Mouse (Mus musculus): ENCODE measurements at regions not wholly inside any gene's neighbourhood (a gene's known extent, or its start where the extent isn't known, plus 50 kb on each side); places are given as distances from the start of the nearest gene placed in this dataset.

GRCm38 (mm10) chr10:119094166-119094565, 145.7 kb downstream of the Cand1 start:
- no peak for TF ChIP-seq POLR2A (IDR thresholded peaks at IDR 0.05; ENCODE audit: insufficient read depth, low read depth, low read length)
- TF ChIP-seq CTCF (IDR thresholded peaks at IDR 0.05): no peak
- TF ChIP-seq EP300 (IDR thresholded peaks at IDR 0.05; ENCODE audit: insufficient read depth, low read depth, low read length): no peak
- Histone ChIP-seq H3K9ac (ENCODE audit: low read depth, low read length) (no peak overlapping the region), H3K79me2 (replicated peaks; ENCODE audit: control insufficient read depth, insufficient read depth, low read length) (no peaks in the 10 kb centered on the region), H3K27me3 (ENCODE audit: control insufficient read depth, insufficient read depth, low read length) (no peaks in the 10 kb centered on the region), H3K36me3 (ENCODE audit: control insufficient read depth, insufficient read depth, low read length) (no peaks in the 10 kb centered on the region), H3K27ac (no peak overlapping the region), H3K4me3 (no peak overlapping the region), H3K4me1 (ENCODE audit: control insufficient read depth, insufficient read depth, low read length) (no peaks in the 10 kb centered on the region)
- 84% methylated on average over 11 of the region's 11 CpGs for WGBS
- intact Hi-C loops (cut with DNase I): no loop called here
- DNase-seq: no peak

DNA sequence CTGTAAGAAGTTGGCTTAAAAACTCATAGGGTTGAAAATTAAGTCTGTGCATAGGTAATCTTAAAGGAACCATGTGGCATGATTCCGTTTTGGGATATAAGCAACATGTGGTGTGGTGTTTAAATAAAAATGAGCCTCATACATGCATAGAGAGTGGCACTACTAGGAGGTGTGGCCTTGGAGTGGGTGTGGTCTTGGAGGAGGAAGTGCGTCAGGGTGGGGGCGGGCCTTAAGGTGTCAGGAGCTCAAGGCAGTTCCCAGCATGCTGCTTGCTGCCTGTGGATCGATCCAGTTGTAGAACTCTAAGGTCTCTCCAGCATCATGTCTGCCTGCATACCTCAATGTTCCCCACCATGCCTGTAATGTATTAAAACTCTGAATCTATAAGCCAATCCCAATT, 152.0 kb downstream of the Cand1 start:
- H3K27ac ChIP-seq: no peak overlapping the region
- TF ChIP-seq CTCF (IDR thresholded peaks at IDR 0.05): no peak
- H3K4me1 ChIP-seq (ENCODE audit: control insufficient read depth, insufficient read depth, low read length): peaks cover 3% of the 10 kb centered on the region
- no peak for DNase-seq
- 93% methylated on average over 4 of the region's 4 CpGs for WGBS
- no peaks in the 10 kb centered on the region for H3K27me3 ChIP-seq (ENCODE audit: control insufficient read depth, insufficient read depth, low read length)
- no peak overlapping the region for H3K9ac ChIP-seq (ENCODE audit: low read depth, low read length)
- H3K36me3 ChIP-seq (ENCODE audit: control insufficient read depth, insufficient read depth, low read length): no peaks in the 10 kb centered on the region
- intact Hi-C loops (cut with DNase I): no loop called here
- no peak overlapping the region for H3K4me3 ChIP-seq
- no peaks in the 10 kb centered on the region for H3K79me2 ChIP-seq (replicated peaks; ENCODE audit: control insufficient read depth, insufficient read depth, low read length)

DNA sequence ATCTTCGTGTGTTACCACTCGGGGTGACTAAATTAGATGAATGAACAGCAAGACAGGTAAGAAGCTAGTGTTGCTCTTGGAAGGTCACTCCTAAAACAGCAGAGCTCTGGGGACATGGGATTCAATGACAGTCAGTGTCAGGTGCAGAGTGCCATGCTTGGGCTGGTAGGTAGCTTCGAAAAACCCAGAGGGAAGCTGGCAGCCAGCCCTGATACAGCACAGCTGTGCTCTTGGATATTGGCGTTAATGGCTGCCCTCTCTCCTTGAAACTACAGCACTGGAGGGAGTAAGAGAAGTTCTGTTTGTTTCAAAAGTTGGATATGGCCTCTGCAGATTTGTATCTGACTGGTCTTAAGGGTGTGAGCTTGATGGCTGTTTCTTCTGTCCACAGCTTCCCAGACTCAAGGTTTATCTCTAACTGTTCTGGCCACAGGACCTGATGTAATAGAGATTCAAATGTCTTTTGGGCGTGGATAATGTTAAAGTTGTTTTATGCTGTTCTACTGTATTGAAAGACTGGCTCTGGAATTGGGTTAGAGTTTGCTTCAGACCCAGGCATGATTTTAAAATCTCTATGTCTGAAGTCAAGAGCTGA, 152.7 kb downstream of the Cand1 start:
- Histone ChIP-seq H3K36me3 (ENCODE audit: control insufficient read depth, insufficient read depth, low read length) (no peaks in the 10 kb centered on the region), H3K4me1 (ENCODE audit: control insufficient read depth, insufficient read depth, low read length) (peaks cover 3% of the 10 kb centered on the region), H3K9ac (ENCODE audit: low read depth, low read length) (no peak overlapping the region), H3K4me3 (no peak overlapping the region), H3K27me3 (ENCODE audit: control insufficient read depth, insufficient read depth, low read length) (no peaks in the 10 kb centered on the region), H3K27ac (no peak overlapping the region), H3K79me2 (replicated peaks; ENCODE audit: control insufficient read depth, insufficient read depth, low read length) (no peaks in the 10 kb centered on the region)
- no peak for TF ChIP-seq CTCF (IDR thresholded peaks at IDR 0.05)
- no peak for TF ChIP-seq EP300 (IDR thresholded peaks at IDR 0.05; ENCODE audit: insufficient read depth, low read depth, low read length)
- TF ChIP-seq POLR2A (IDR thresholded peaks at IDR 0.05; ENCODE audit: insufficient read depth, low read depth, low read length): no peak
- intact Hi-C loops (cut with DNase I): no loop called here
- 87% methylated on average over 5 of the region's 5 CpGs for WGBS
- no peak for DNase-seq

DNA sequence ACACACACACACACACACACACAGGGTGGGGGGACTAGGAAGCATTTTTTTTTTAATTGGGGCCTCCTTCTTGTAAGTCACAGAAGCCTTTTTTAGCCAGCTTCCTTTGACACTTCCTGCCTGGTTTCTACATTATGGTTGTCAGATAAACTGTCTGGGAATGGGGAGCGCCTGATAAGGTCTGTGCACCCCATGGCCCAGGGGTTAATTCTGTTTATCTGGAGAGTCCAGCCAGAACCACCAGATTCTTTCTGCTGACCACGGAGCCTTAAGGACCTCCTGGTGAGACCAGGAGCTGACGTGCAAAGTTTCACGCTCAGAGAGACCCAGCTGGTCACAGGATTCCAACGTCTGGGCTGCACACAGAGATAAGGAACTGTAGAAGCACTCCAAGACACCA, 153.4 kb downstream of the Cand1 start:
- DNase-seq: no peak
- WGBS: 31% methylated on average over 5 of the region's 5 CpGs
- no peak overlapping the region for H3K9ac ChIP-seq (ENCODE audit: low read depth, low read length)
- H3K27ac ChIP-seq: peak overlapping the region; percentile 7; the same call in 1 of the 2 replicates
- TF ChIP-seq POLR2A (IDR thresholded peaks at IDR 0.05; ENCODE audit: insufficient read depth, low read depth, low read length): no peak
- intact Hi-C loops (cut with DNase I): no loop called here
- H3K27me3 ChIP-seq (ENCODE audit: control insufficient read depth, insufficient read depth, low read length): no peaks in the 10 kb centered on the region
- no peaks in the 10 kb centered on the region for H3K36me3 ChIP-seq (ENCODE audit: control insufficient read depth, insufficient read depth, low read length)
- no peaks in the 10 kb centered on the region for H3K79me2 ChIP-seq (replicated peaks; ENCODE audit: control insufficient read depth, insufficient read depth, low read length)
- no peak overlapping the region for H3K4me3 ChIP-seq
- H3K4me1 ChIP-seq (ENCODE audit: control insufficient read depth, insufficient read depth, low read length): peaks cover 3% of the 10 kb centered on the region

DNA sequence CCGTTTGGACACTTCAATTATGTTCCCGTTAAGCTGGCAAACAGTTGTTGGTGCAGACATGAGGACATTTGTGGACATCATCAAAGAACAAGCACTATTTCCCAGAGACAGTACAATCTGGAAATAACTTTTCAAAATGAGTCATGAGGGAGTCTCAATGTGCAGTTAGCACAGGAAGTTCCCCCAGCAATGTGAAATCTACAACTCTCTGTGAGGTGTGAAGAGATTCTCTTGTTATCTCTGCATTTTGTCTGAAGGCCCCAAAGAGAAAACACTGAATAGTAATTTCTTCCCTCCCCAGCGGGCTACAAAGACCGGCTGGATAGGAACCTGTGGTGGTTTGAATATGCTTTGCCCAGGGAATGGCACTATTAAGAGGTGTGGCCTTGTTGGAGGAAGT, 156.4 kb downstream of the Cand1 start:
- intact Hi-C loops (cut with DNase I): no loop called here
- no peaks in the 10 kb centered on the region for H3K79me2 ChIP-seq (replicated peaks; ENCODE audit: control insufficient read depth, insufficient read depth, low read length)
- H3K4me1 ChIP-seq (ENCODE audit: control insufficient read depth, insufficient read depth, low read length): peaks cover 3% of the 10 kb centered on the region
- H3K9ac ChIP-seq (ENCODE audit: low read depth, low read length): no peak overlapping the region
- no peak for TF ChIP-seq EP300 (IDR thresholded peaks at IDR 0.05; ENCODE audit: insufficient read depth, low read depth, low read length)
- no peak for TF ChIP-seq POLR2A (IDR thresholded peaks at IDR 0.05; ENCODE audit: insufficient read depth, low read depth, low read length)
- TF ChIP-seq CTCF (IDR thresholded peaks at IDR 0.05): no peak
- H3K27ac ChIP-seq: no peak overlapping the region
- H3K36me3 ChIP-seq (ENCODE audit: control insufficient read depth, insufficient read depth, low read length): no peaks in the 10 kb centered on the region
- no peaks in the 10 kb centered on the region for H3K27me3 ChIP-seq (ENCODE audit: control insufficient read depth, insufficient read depth, low read length)
- 48% methylated on average over 4 of the region's 4 CpGs for WGBS
- no peak for DNase-seq
- no peak overlapping the region for H3K4me3 ChIP-seq

DNA sequence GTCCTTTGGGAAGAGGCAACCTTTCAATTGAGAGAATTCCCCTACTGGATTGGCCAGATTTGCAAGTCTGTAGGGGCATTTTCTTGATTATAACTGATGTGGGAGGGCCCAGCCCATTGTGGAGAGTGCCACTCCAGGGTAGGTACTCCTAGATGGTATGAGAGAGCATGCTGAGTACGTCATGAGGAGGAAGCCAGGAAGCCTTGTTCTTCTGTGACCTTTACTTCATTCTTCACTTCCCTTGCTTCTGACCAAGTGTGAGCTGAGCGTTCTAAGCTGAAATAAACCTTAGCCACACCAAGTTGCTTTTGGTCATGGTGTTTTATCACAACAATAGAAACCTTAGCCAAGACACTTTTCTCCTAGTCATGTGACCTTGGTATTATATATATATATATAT, 157.0 kb downstream of the Cand1 start:
- Histone ChIP-seq H3K4me1 (ENCODE audit: control insufficient read depth, insufficient read depth, low read length) (peaks cover 3% of the 10 kb centered on the region), H3K79me2 (replicated peaks; ENCODE audit: control insufficient read depth, insufficient read depth, low read length) (no peaks in the 10 kb centered on the region), H3K4me3 (no peak overlapping the region), H3K9ac (ENCODE audit: low read depth, low read length) (no peak overlapping the region), H3K27ac (no peak overlapping the region), H3K36me3 (ENCODE audit: control insufficient read depth, insufficient read depth, low read length) (no peaks in the 10 kb centered on the region), H3K27me3 (ENCODE audit: control insufficient read depth, insufficient read depth, low read length) (no peaks in the 10 kb centered on the region)
- TF ChIP-seq CTCF (IDR thresholded peaks at IDR 0.05) (no peak), POLR2A (IDR thresholded peaks at IDR 0.05; ENCODE audit: insufficient read depth, low read depth, low read length) (no peak)
- intact Hi-C loops (cut with DNase I): no loop called here
- no peak for DNase-seq
- WGBS: 83% methylated on average over 2 of the region's 2 CpGs

All from heart, adult 2 months (tissue).